Mouse (Mus musculus) cerebellum, adult 2 months (tissue): ENCODE results near the gene Eipr1. TPM values are rescaled to one million over a fixed set of nuclear protein-coding genes. Genes with fewer than 3 reads are reported as not detected.

Experiments used
- DNase-seq, 2 experiments: peaks; one replicate each; pipeline ENCODE4 v3.0.0; 2021
- H3K27ac ChIP-seq: fragments of 200-500 bp; 2 replicates; pipeline ENCODE4 v1.5.1; 2012; ENCODE audit warnings: low read length, control low read depth, inconsistent platforms; ENCODE audit not compliant: insufficient read depth
- H3K27me3 ChIP-seq: fragments of 200-500 bp; 2 replicates; pipeline ENCODE4 v1.6.1; 2012; ENCODE audit warnings: inconsistent platforms, mild to moderate bottlenecking, low read length, moderate library complexity; ENCODE audit not compliant: control insufficient read depth, insufficient read depth
- H3K4me1 ChIP-seq: fragments of 200-500 bp; 2 replicates; pipeline ENCODE4 v1.6.1; 2011; ENCODE audit warnings: low read length; ENCODE audit not compliant: control insufficient read depth, insufficient read depth
- H3K4me3 ChIP-seq: fragments of 200-500 bp; replicated peaks from 2 replicates; pipeline ENCODE3; 2011; ENCODE audit warnings: mild to moderate bottlenecking, low read depth, low read length, control low read depth; ENCODE audit not compliant: insufficient read depth
- CTCF ChIP-seq: fragments of 200-500 bp; IDR thresholded peaks from 2 replicates; pipeline ENCODE4 v1.5.1; 2011; ENCODE audit warnings: low read depth, mild to moderate bottlenecking, control low read depth, low read length, moderate library complexity, borderline replicate concordance; ENCODE audit not compliant: insufficient read depth
- POLR2A ChIP-seq: fragments of 200-500 bp; IDR thresholded peaks from 2 replicates; pipeline ENCODE4 v1.6.1; 2011; ENCODE audit warnings: low read length, control low read depth, borderline replicate concordance; ENCODE audit not compliant: insufficient read depth
- WGBS: fragments of 180-500 bp; shearing (Covaris S2); methylation state at CpG from one replicate; pipeline ENCODE4 v1.1.7; 2018; 5-methylcytosine and 5-hydroxymethylcytosine counted together
- polyA plus RNA-seq: library from polyadenylated mRNA; depleted of rRNA; stranded (reverse); fragments of >200 nt; gene quantifications from 2 replicates; pipeline ENCODE4 v1.2.3, GENCODE M21; 2012

Eipr1 gene
- polyA plus RNA-seq, 1 experiment: 40.6 TPM

DNA sequence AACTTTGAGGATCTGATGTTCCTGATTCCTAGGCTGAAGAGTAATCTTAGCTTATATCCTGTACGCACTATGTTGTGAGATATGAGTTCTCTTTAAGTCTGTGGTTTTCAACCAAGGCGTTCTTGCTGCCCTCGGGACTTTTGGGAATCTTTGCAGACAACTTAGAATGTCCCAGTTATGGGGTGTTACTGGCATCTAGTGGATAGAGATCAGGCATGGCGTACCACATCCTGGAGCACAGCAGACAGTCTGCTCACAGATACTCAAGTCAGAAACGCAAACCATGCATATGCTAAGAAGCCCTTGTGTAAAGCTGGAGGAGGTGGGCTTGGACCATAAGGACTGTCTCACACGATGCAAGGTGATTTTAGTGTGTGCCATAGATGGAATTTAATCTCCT, 136.1 kb downstream of the Eipr1 start:
- H3K4me1 ChIP-seq: no peaks in the 10 kb centered on the region
- no peak overlapping the region for H3K4me3 ChIP-seq
- H3K27ac ChIP-seq: no peak overlapping the region
- H3K27me3 ChIP-seq: no peaks in the 10 kb centered on the region
- DNase-seq: no peak
- no peak for TF ChIP-seq CTCF
- TF ChIP-seq POLR2A: no peak
- WGBS: 78% methylated on average over 6 of the region's 6 CpGs

- Histone ChIP-seq H3K4me1 (no peaks in the 10 kb centered on the region), H3K4me3 (no peak overlapping the region), H3K27ac (no peak overlapping the region), H3K27me3 (no peaks in the 10 kb centered on the region)
- 62% methylated on average over 7 of the region's 7 CpGs for WGBS
- DNase-seq: no peak
- TF ChIP-seq POLR2A (no peak), CTCF (no peak)
Measured at GRCm38 (mm10) chr12:28889068-28889674, 137.6 kb downstream of the Eipr1 start.

DNA sequence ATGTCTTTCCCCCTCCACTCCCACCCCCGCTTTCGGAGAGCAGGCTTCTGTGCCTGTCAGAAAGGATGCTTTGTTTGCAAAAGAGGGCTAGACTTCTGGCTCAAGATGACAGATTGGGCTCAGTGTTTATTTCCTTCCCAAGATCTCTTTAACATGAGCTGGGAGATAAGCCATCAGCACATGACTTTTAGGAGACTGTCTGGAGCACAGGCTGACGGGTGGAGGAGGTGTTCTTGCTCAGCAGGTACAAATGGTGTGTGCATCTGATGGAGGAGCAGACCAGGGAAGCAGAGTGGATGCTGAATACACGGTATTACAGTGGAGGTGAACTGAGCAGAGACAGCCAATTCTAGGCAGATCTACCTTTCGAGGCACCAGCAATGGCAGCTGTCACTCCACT, 139.9 kb downstream of the Eipr1 start:
- Histone ChIP-seq H3K27me3 (no peaks in the 10 kb centered on the region), H3K4me1 (no peaks in the 10 kb centered on the region), H3K27ac (no peak overlapping the region), H3K4me3 (no peak overlapping the region)
- 57% methylated on average over 5 of the region's 5 CpGs for WGBS
- no peak for TF ChIP-seq POLR2A
- TF ChIP-seq CTCF: no peak
- no peak for DNase-seq

DNA sequence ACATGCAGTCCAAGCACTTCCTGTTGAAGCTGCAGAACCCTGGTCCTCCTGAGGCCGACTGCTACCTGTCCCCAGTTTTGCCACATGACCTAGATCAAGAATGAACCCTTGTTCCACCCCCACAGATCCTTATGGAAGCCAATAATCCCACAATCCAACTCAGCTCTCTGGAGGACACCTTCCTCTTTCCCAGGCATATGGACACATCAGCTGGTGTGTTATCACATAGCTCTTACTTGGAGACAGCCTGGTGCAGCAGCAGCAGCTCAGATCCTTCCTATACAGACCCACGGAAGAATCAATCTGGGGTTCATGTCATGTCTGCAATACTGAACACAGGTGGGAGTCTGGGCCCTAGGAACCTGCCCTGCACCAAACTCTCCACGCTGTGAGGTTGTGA, 145.0 kb downstream of the Eipr1 start:
- WGBS: 67% methylated on average over 3 of the region's 3 CpGs
- no peaks in the 10 kb centered on the region for H3K4me1 ChIP-seq
- no peak overlapping the region for H3K27ac ChIP-seq
- no peak for DNase-seq
- no peak overlapping the region for H3K4me3 ChIP-seq
- no peaks in the 10 kb centered on the region for H3K27me3 ChIP-seq
- TF ChIP-seq POLR2A (no peak), CTCF (no peak)

DNA sequence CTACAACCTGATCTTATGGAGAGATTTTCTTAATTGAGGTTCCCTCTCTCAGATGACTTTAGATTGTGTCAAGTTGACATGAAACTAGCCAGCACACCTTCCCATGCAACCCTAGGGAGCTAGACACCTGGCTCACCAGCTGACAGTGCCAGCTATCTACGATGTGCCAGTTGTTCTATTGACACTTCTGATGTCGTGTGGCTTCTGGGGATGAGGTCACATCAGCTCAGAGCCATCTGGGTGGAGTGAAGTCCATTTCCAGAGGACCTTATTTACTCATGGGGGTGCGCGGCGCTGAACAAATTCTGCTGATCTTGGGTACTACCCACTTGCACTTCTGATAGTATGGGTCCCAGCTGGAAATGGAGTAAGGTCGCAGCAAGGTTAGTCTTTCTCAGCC, 146.7 kb downstream of the Eipr1 start:
- no peaks in the 10 kb centered on the region for H3K4me1 ChIP-seq
- DNase-seq: no peak
- WGBS: 91% methylated on average over 6 of the region's 6 CpGs
- H3K4me3 ChIP-seq: no peak overlapping the region
- no peak for TF ChIP-seq POLR2A
- no peak for TF ChIP-seq CTCF
- H3K27ac ChIP-seq: no peak overlapping the region
- no peaks in the 10 kb centered on the region for H3K27me3 ChIP-seq

- H3K27ac ChIP-seq: no peak overlapping the region
- 29% methylated on average over 4 of the region's 4 CpGs for WGBS
- no peak overlapping the region for H3K4me3 ChIP-seq
- TF ChIP-seq CTCF: no peak
- H3K4me1 ChIP-seq: no peaks in the 10 kb centered on the region
- no peaks in the 10 kb centered on the region for H3K27me3 ChIP-seq
- no peak for DNase-seq
Measured at GRCm38 (mm10) chr12:28899696-28900095, 148.1 kb downstream of the Eipr1 start.

DNA sequence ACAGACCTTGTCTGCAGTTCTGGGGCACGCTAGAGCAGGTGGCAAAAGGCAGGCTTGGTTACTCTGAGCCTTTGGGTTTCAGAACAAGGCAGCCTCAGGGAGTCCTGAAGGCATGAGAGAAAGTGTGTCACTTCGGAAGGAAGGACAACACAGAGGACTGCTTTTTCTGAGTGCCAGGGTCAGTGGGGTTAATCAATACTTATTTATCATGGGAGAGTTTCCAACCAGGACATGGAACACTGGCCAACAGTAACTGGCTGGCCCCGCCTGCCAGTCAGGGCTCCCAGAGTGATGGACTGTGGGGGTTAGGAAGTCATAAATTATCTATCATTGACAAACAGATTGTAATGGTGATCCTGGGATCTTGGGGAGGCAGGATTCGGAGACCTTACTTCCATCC, 148.7 kb downstream of the Eipr1 start:
- no peak overlapping the region for H3K4me3 ChIP-seq
- no peak overlapping the region for H3K27ac ChIP-seq
- DNase-seq: no peak
- H3K27me3 ChIP-seq: no peaks in the 10 kb centered on the region
- TF ChIP-seq POLR2A (no peak), CTCF (no peak)
- WGBS: 91% methylated on average over 4 of the region's 4 CpGs
- H3K4me1 ChIP-seq: no peaks in the 10 kb centered on the region

- no peak overlapping the region for H3K27ac ChIP-seq
- TF ChIP-seq CTCF (no peak), POLR2A (no peak)
- WGBS: 91% methylated on average over 3 of the region's 3 CpGs
- H3K4me3 ChIP-seq: no peak overlapping the region
- no peak for DNase-seq
- H3K4me1 ChIP-seq: no peaks in the 10 kb centered on the region
- H3K27me3 ChIP-seq: no peaks in the 10 kb centered on the region
Measured at GRCm38 (mm10) chr12:28902132-28902531, 150.5 kb downstream of the Eipr1 start.
